Mouse (Mus musculus) retina, adult 2 months (tissue): ENCODE measurements at regions not wholly inside any gene's neighbourhood (a gene's known extent, or its start where the extent isn't known, plus 50 kb on each side); places are given as distances from the start of the nearest gene placed in this dataset.
"Not testable (repeated sequence)": the region's sequence is repeated elsewhere in the genome, so short reads cannot be mapped to it uniquely, and the experiment has no call there.

Experiments
- DNase-seq: peaks from one replicate; pipeline ENCODE4 v3.0.0-alpha.2; 2012; ENCODE audit warnings: low read depth, low spot score

DNA sequence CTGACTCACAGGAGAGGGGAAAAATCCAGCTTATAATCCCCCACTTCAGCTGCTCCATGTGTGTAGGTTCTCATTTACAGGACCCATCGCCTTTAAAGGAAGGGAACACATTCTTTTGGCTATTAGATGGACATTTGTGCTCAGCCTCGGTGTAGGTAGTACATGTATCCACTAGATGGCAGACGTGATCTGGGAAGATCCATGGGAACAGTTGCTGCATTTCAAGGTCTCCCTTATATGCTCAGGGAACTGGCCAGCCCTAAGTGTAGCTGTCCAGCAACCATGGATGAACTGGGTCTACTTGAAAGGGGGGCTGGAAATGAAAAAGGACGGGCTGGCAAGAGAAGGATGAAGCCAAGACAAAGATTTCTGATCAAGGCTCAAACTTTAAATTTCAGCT is 124.0 kb downstream of the Akain1 start:
- DNase-seq, result peak; percentile 30

DNA sequence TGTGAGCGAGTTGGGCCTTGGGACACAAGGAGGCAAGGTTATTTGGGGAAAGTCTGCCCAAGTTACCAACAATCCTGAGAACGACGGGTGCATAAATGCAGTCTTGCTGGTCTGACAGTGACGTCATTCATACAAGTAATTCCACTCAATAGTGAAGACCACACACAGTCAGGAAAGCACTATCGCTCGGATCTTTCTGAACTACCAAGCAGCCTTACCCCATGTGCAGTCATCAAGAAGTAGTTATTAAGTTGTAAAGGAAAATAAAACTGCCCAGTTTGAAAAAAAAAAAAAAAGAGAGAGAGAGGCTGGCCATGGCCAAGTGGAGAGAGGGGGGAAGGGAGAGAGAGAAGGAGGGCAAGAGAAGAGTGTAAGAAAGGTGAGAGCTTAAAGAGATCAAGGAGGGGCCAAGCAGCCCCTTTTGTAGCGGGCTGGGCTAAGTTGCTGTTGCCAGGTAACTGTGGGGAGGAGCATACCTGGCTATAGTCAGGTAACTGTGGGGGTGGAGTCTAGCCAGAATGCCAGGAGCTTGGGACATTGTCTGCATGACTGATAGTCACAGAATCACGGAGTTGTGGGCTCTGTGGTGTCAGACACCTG is 132.0 kb downstream of the Akain1 start:
- DNase-seq, result not testable (repeated sequence)

- DNase-seq, result no peak
Observed at GRCm38 (mm10) chr17:69590553-69590952, 151.4 kb downstream of the Akain1 start.

GRCm38 (mm10) chr17:69597773-69598295 is 158.7 kb downstream of the Akain1 start:
- no peak for DNase-seq

DNA sequence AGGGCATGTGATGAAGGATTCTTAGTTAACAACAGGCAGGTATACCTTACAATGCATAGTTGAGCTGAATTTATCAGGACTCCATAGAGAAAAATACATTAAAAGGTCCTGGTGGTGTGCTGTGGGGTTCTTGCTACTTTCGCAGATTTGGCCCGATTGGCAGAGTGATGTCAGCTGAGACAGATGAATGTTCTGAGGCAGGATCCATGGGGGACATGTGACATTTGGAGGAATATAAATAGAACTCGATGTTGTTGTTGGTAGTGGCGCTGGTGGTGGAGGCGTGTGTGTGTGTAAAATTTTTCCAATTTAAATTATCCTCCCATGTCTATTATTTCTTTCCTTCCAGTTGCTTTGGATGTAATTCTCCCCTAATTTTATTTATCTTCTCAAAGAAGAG is 159.3 kb downstream of the Akain1 start:
- no peak for DNase-seq

DNA sequence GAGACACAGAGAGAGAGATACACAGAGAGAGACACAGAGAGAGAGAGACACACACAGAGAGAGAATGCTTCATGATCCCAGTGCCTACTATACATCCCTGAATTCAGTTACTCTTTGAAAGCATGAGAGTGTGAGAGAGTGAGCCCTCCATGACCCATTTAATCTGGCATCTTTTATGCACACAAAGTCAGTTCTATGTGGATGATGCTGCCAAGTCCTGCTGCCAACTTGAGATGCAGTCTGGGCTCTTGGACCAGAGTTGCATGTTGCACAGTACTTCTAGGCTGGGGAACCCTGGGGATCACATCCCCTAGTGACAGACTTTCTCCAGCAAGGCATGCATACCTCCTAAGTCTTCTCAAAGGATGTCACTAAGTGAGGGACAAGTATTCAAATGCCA is 164.5 kb downstream of the Akain1 start:
- DNase-seq, result no peak

- peak; percentile 16 for DNase-seq
Observed at GRCm38 (mm10) chr17:69604698-69605097, 165.6 kb downstream of the Akain1 start.

DNA sequence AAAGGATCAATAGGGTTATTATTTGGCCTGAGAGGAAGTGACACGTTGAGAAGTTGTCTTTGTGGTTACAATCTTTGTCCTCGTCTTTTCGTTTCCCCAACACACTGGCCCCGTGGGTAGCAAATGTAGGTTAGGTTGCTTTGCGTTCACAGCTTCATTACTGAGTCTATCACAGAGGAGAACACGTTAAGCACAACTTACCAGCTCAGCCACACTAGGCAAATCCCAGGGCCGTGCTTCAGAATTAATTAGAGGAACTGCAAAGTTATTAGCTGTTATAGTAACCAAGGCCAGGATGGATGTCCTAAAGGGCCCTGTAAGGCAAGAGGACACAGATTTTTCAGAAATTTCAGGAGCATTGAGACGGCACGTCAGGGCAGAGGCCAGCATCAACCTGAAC is 166.3 kb downstream of the Akain1 start:
- DNase-seq, result no peak

GRCm38 (mm10) chr17:69631411-69631810 is 192.3 kb downstream of the Akain1 start:
- no peak for DNase-seq

DNA sequence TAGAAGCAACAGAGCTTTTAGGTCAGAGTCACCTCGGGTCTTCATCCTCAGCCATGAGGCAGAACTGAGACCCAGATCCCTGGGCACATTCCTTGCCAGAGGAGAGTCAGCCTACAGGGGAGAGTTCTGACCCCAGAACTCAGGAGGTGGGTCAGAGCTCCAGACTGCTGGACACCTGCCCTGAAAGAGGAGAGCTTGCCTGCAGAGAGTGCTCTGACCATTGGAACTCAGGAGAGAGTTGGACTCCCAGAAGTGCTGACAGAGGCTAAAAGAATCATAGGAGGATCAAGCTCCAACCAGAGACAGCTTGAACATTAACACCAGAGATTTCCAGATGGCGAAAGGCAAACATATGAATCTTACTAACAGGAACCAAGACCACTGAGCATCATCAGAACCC is 211.4 kb downstream of the Akain1 start:
- not testable (repeated sequence) for DNase-seq

GRCm38 (mm10) chr17:69654586-69654985 is 215.5 kb downstream of the Akain1 start:
- no peak for DNase-seq

DNA sequence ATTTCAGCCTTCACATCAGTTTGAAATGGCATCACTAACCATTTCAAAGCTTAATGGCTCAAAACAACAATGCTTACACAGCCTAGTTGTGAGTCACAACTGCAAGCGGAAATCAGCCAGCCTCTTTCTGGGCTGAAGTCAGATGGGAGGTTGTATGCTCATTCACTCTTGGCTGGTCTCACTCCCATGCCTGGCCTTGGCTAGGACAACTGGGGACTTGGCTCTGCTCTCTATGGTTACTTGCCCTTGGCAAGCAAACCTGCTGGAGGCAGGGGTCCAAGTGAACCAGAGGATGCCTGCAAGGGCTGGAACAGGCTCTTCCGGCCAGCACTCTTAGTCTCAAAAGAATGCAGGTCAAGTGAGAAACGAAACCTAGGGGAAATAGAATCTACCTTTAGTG is 233.4 kb downstream of the Akain1 start:
- no peak for DNase-seq

DNA sequence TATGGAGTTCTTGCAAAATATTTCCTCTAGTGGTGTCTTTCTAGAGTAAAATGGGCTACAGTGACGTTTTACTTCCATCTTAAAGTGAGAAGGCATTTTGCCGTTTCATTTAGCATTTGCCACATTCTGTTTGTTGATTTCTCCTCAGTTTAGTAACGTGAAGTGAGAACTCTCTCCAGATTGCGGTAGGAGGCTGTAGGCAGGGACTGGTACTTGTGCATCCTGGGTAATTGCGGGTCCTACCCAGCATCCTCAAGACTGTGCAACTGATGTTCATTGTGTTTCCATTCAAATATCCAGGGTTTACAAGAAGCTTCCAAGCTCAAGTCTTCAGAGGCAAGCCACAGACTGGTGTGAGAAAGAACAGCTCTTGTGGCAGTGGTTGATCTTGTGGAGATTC is 244.0 kb downstream of the Akain1 start:
- no peak for DNase-seq

DNA sequence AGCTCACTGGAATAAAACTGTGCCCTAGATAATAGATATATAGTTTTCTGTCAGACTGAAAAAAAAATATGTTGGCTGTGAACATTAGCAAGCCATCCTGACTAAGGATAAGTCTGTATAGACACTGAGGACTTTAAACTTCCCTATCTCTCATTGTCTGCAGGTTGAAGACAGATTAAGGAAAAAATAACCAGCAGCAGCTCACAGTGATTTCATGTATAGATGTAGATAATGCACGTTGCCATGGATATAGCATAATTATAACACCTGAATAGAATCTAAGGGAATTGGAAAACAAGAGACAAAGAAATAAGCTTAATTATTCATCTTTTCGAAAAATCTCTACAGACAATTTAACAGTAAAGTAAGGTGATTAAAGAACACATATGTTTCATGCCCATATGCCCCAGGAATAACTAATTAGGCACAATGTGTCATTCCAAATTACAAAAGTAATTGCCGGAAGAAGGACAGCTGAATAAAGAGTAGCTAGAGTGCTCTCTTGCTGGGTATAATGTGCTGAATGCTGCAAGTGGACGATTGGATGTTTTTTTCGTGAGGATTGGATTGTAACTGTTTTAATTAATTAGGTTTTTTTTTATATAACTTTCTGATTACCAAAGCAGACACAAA is 246.6 kb downstream of the Akain1 start:
- DNase-seq, result no peak

GRCm38 (mm10) chr17:69686383-69686782 is 247.3 kb downstream of the Akain1 start:
- no peak for DNase-seq

DNA sequence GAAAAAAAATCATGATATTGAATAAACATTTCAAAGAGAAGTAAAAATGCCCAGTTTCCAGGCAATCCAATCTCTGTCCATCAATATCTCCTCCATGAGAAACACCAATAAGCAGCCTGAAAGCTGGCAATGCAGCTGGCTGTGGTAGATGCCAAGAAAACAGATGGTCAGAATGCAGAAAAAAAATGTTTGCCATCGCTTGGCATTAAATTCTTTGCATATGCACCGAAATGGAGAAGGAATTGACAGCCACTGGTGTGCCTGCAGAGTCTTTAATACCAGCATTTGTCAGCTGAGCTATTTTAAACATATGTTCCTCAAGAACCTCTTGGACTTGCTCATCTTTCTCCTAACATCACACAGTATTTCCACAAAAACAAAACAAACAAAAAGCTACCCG is 256.2 kb downstream of the Akain1 start:
- DNase-seq, result no peak

GRCm38 (mm10) chr17:69727325-69727724 is 241.5 kb upstream of the Dlgap1 start:
- no peak for DNase-seq

GRCm38 (mm10) chr17:69732981-69733380 is 235.9 kb upstream of the Dlgap1 start:
- DNase-seq, result no peak

DNA sequence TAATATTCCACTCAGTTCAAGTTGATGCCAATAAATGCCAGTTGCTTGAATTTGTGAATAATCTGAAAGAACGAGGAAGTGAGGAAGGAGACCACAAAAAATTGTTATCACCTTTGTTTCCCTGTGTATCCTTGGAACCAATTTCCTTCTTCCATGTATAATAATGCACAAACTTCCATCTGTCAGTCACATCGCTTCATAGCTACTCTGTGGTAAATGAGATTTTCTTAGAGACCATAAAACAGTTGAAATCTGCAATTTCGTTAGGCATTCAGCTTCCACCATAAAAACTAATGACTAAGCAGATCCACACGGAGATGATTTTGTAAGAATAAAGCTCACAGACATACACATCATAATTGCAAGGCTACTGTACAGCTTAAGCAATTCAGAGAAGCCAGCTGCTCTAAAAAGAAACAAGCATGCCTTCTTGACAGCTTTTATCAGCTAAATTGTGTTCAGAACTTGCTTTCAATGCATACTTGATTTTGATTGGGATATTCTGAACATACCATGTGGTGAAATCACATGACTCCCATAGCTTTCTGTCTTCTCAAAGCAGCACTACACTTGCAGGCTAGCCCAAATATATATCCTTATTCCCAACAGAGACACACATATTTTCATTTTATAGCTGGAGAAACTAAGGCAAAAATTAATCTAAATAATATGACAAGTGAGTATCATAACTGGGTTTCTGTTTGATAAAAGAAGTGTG is 232.3 kb upstream of the Dlgap1 start:
- no peak for DNase-seq

DNA sequence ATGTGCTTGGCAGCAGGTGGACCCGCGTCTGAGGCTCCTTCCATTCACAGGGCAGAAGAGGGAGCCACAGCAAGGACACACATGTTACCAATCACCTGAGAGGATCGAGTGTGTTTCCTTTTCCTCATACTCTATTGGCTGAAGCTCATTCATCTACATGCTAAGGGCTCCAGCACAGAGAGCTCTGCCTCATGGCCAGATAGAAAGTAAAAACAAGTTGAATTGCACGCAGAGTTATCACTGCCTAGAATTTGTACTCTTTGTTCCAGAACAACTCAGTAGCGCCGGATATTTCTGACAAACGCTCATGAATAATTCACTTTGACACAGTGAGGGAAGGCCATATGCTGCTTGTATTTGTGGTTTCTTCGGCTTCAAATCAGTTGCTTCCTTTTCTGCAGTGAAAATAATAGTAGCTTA is 199.9 kb upstream of the Dlgap1 start:
- no peak for DNase-seq

GRCm38 (mm10) chr17:69770046-69770445 is 198.8 kb upstream of the Dlgap1 start:
- no peak for DNase-seq

GRCm38 (mm10) chr17:69781201-69781600 is 187.7 kb upstream of the Dlgap1 start:
- DNase-seq, result no peak

DNA sequence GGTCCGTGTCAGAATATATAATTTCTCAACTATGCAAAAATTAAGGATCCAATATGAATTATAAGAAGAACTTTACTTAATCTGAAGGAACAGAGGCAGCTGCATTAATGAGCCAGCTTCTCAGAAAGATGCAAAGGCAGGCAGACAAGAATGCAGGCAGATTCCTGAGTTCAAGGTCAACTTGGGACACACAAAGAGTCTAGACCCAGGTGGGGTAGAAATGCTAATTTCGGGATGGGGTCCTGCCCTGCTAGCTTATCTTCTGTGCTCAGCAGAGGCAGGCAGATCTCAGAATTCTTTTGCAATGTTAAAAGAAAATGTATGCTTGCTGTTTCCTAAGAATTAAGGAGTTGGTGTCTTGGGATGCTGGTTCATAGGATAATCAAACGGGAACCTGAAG is 181.9 kb upstream of the Dlgap1 start:
- DNase-seq, result no peak
